Mouse (Mus musculus) kidney, postnatal 0 days (tissue): ENCODE measurements at regions not wholly inside any gene's neighbourhood (a gene's known extent, or its start where the extent isn't known, plus 50 kb on each side); places are given as distances from the start of the nearest gene placed in this dataset.

ENCODE experiments used
- ATAC-seq: fragments of 200-750 bp; cut with Nextera tagmentation; replicated peaks from 2 replicates; pipeline ENCODE4 v1.8.0; 2017; ENCODE audit warnings: low read depth, moderate number of reproducible peaks, moderate TSS enrichment, moderate library complexity; ENCODE audit not compliant: low FRiP score
- DNase-seq: peaks from one replicate; pipeline ENCODE4 v3.0.0-alpha.2; 2016; ENCODE audit warnings: low spot score
- H3K27ac ChIP-seq: fragments of 300-500 bp; sonication (generic); 2 replicates; pipeline ENCODE4 v1.5.1; 2014; ENCODE audit warnings: mild to moderate bottlenecking
- H3K27me3 ChIP-seq: fragments of 300-500 bp; sonication (generic); 2 replicates; pipeline ENCODE4 v1.6.1; 2014; ENCODE audit warnings: low read length, mixed read lengths; ENCODE audit not compliant: insufficient read depth
- H3K36me3 ChIP-seq: fragments of 300-500 bp; sonication (generic); 2 replicates; pipeline ENCODE4 v1.6.1; 2014; ENCODE audit warnings: low read length, mixed read lengths; ENCODE audit not compliant: insufficient read depth
- H3K4me1 ChIP-seq: fragments of 300-500 bp; sonication (generic); replicated peaks from 2 replicates; pipeline ENCODE4 v1.6.1; 2014; ENCODE audit warnings: antibody characterized with exemption, low read length, mixed read lengths; ENCODE audit not compliant: insufficient read depth
- H3K4me2 ChIP-seq: fragments of 300-500 bp; sonication (generic); 2 replicates; pipeline ENCODE4 v1.6.1; 2014; ENCODE audit warnings: mild to moderate bottlenecking, low read length, moderate library complexity, mixed read lengths
- H3K4me3 ChIP-seq: fragments of 300-500 bp; sonication (generic); replicated peaks from 2 replicates; pipeline ENCODE4 v1.5.1; 2014; ENCODE audit warnings: low read depth, low read length
- H3K9ac ChIP-seq: fragments of 300-500 bp; sonication (generic); 2 replicates; pipeline ENCODE4 v1.6.1; 2014; ENCODE audit warnings: low read depth, low read length
- H3K9me3 ChIP-seq: fragments of 300-500 bp; sonication (generic); replicated peaks from 2 replicates; pipeline ENCODE4 v1.6.1; 2016; ENCODE audit warnings: low read length, inconsistent platforms, mixed read lengths
- CTCF ChIP-seq: IDR thresholded peaks from 2 replicates; pipeline ENCODE4 v1.5.1; 2016; ENCODE audit warnings: antibody characterized with exemption, low read depth, mild to moderate bottlenecking, moderate library complexity
- WGBS: fragments of 180-500 bp; shearing (Covaris S2); extraction: QIAGEN DNeasy Blood & Tissue Kit; methylation state at CpG from one replicate; pipeline ENCODE4 v1.1.7; 2014; 5-methylcytosine and 5-hydroxymethylcytosine counted together

DNA sequence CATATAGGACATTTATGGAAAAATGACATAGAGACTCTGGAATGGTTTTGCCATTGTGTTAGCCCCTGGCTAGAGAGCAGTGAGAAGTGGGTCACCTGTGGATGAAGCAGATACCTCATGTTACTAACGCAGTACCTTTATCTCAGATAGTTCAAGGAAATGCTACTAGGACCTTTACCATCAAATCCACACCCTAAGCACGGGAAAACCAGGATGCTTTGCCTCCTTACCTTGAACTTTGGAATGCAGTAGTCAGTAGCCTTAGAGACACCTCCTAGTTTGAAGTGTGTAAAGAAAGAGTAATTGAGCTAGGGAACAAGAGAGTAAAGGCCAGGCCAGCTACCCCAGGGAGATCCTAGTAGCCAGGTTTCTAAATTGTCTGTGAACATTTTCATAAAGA is 435.0 kb downstream of the Efnb2 start:
- Histone ChIP-seq H3K4me1 (no peaks in the 10 kb centered on the region), H3K9me3 (no peaks in the 10 kb centered on the region), H3K9ac (no peak overlapping the region), H3K4me3 (no peak overlapping the region), H3K27me3 (no peaks in the 10 kb centered on the region), H3K27ac (no peak overlapping the region), H3K36me3 (no peaks in the 10 kb centered on the region), H3K4me2 (no peak overlapping the region)
- TF ChIP-seq CTCF: no peak
- no peak for ATAC-seq
- 80% methylated on average over 2 of the region's 2 CpGs for WGBS
- no peak for DNase-seq

DNA sequence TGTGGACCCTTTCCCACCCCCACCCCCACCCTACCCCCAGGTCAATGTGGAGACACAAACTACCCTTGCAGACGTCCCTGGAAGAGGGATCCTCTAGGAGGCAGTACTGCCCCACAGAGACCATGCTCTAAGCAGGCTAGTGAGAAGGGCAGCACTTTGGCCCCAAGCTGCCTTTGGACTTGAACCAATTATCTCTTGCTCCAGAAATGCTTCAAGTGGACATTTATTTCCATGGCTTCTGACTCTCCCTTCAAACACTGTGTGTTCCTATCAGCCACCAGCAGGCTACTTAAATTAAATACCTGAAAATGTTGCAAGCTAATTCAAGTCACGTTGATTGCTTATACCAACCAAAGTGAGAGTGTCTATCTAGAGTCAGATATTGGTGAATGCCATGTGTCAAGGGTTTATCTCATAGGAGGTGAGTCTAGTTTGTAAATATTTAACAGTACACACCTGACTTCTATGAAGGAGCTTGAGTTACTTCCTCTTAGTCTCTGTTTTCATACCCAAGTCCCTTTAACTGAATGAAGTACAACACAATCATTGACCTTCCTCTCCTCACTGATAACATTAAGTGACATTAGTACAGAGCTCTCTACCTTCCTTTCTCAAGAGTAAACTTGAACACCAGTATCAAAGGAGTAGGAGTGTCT is 435.7 kb downstream of the Efnb2 start:
- Histone ChIP-seq H3K9ac (no peak overlapping the region), H3K4me3 (no peak overlapping the region), H3K9me3 (no peaks in the 10 kb centered on the region), H3K4me2 (no peak overlapping the region), H3K4me1 (no peaks in the 10 kb centered on the region), H3K27ac (no peak overlapping the region), H3K36me3 (no peaks in the 10 kb centered on the region), H3K27me3 (no peaks in the 10 kb centered on the region)
- ATAC-seq: 0 out of 2 replicates have a peak, but pooled peaks have one; percentile 17
- 69% methylated on average over 2 of the region's 2 CpGs for WGBS
- DNase-seq: no peak
- peak; percentile 42; the same call in 1 of the 2 replicates for TF ChIP-seq CTCF

DNA sequence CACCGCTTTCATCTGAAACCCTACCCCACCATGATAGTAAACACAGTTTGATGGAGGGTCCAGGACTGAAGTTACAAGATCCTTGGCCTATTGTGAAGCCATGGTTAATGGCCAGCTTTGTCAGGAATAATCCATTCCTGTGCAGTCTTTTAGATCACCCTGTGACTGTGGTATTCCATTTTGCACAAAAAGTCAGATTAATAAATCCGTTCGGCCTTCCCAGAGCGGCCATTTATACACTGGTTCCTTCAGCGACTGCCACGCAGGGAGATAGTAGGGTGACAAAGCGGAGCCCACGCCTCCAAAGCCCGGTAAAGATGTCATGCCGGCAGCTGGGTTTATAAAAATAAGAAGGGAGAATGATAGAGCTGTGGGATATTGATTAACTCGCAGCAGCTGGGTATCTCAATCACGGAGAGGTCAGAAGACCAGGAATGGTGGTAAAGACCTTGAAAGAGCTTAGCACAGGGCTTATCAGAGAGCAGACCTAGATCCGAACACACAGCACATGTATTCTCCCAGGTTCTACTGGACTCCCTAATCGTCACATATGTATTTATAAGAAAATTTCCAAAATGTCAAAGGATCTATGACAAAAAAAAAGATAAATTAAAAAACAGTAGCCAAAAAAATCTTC is 440.5 kb downstream of the Efnb2 start:
- no peak overlapping the region for H3K4me2 ChIP-seq
- H3K4me3 ChIP-seq: no peak overlapping the region
- ATAC-seq (no peak), DNase-seq (no peak)
- TF ChIP-seq CTCF: no peak
- no peaks in the 10 kb centered on the region for H3K27me3 ChIP-seq
- H3K36me3 ChIP-seq: no peaks in the 10 kb centered on the region
- WGBS: 84% methylated on average over 14 of the region's 14 CpGs
- H3K4me1 ChIP-seq: no peaks in the 10 kb centered on the region
- no peaks in the 10 kb centered on the region for H3K9me3 ChIP-seq
- no peak overlapping the region for H3K9ac ChIP-seq
- no peak overlapping the region for H3K27ac ChIP-seq

DNA sequence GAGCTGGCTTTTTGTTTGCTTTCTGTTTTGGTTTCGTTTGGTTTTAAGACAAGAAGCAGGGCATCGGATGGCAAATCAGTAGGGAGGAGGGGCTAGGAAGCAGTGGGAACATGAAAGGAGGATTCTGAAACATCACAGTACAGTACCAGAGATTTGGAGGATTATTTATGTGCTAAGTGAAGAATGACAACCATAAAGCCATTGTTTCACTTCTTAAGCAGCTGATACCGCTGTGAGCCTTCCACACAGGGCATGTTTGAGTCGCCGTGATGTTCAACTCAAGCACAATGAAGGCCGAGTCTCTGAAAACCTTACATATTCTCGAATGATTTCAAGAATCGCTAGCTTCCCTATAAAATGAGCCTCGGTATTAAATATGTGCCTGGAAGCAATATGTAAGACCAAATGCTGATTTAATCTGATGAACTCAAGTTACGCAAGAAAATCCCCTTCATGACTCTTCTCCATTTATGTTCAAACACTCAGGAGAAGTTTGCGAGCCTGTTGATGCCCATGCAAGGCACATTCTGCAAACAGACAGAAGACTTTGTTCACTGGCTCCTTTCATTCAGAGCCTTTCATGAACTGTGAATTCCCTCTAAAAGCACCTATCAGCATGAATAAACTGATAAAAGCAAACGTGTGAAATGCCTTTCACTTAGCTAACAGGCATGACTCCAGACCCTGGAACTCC is 441.2 kb downstream of the Efnb2 start:
- no peak for DNase-seq
- Histone ChIP-seq H3K27ac (no peak overlapping the region), H3K4me2 (no peak overlapping the region), H3K27me3 (no peaks in the 10 kb centered on the region), H3K9me3 (no peaks in the 10 kb centered on the region), H3K9ac (no peak overlapping the region), H3K4me3 (no peak overlapping the region), H3K36me3 (no peaks in the 10 kb centered on the region), H3K4me1 (no peaks in the 10 kb centered on the region)
- no peak for TF ChIP-seq CTCF
- WGBS: 75% methylated on average over 12 of the region's 12 CpGs
- ATAC-seq: no peak

- Histone ChIP-seq H3K9ac (no peak overlapping the region), H3K36me3 (no peaks in the 10 kb centered on the region), H3K4me3 (no peak overlapping the region), H3K27me3 (no peaks in the 10 kb centered on the region), H3K9me3 (no peaks in the 10 kb centered on the region), H3K4me2 (no peak overlapping the region), H3K4me1 (no peaks in the 10 kb centered on the region), H3K27ac (no peak overlapping the region)
- ATAC-seq (no peak), DNase-seq (no peak)
- 65% methylated on average over 3 of the region's 3 CpGs for WGBS
- no peak for TF ChIP-seq CTCF
Measured at GRCm38 (mm10) chr8:8193036-8193435, 468.0 kb downstream of the Efnb2 start.

DNA sequence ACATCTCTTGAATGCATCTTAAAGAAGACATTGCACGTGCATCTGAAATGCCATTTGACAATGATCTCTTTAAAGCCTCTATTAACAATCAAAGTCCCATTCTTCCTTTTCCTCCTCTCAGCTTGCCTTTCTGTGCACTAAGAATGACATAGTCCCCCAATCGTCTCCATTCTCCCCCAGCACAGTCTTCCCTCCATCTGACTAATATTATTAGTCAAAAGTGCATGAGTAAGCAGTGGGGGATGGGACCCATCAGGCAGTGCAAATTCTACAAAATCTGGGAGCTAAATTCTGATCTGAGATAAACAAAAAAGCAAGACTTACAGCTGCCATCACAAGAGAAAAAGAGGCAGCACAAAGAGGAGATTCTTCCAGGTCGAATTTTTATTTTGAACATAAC is 475.0 kb downstream of the Efnb2 start:
- DNase-seq: no peak
- no peak for ATAC-seq
- Histone ChIP-seq H3K9ac (no peak overlapping the region), H3K36me3 (no peaks in the 10 kb centered on the region), H3K4me1 (no peaks in the 10 kb centered on the region), H3K4me2 (no peak overlapping the region), H3K9me3 (no peaks in the 10 kb centered on the region), H3K27me3 (no peaks in the 10 kb centered on the region), H3K27ac (no peak overlapping the region), H3K4me3 (no peak overlapping the region)
- 67% methylated on average over 3 of the region's 3 CpGs for WGBS
- TF ChIP-seq CTCF: no peak
